Mouse (Mus musculus): ENCODE results near the gene Atp6v0e.

DNA sequence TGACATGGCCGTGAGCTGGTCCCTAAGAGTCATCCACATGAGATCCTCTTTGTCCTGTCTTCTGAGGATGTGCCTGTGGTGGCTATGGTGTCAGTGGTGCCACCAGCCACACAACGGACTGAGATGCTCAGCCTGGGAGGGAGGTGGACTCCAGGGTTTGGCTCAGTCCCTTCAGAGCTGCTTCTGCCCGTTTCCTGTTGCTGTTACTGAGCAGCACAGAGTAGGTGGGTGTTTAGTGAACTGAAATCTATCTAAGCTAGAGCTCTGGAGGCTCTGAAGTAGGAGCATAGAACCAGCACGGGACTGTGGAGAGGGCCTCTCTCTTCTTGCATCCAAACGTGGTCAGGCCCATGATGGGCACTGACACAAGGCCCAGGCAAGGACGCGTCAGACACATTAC, 28.5 kb upstream of the Atp6v0e start:
- no peak for TF ChIP-seq CTCF (IDR thresholded peaks at IDR 0.05; ENCODE audit: low read depth, low read length)
- TF ChIP-seq EP300 (IDR thresholded peaks at IDR 0.05; ENCODE audit: insufficient read depth, low read depth, low read length), result no peak
